Mouse (Mus musculus): ENCODE results near the gene Pigc. TPM values are rescaled to one million over a fixed set of nuclear protein-coding genes. Genes with fewer than 3 reads are reported as not detected.

The Pigc gene
- polyA plus RNA-seq, 1 experiment from 2014 or later = 39.3 TPM

- no peaks in the 10 kb centered on the region for H3K36me3 ChIP-seq (ENCODE audit: insufficient read depth, low read length)
- H3K9me3 ChIP-seq (ENCODE audit: low read length) = no peaks in the 10 kb centered on the region
- no peak overlapping the region for H3K27ac ChIP-seq (ENCODE audit: low read length)
- no peaks in the 10 kb centered on the region for H3K4me1 ChIP-seq (ENCODE audit: insufficient read depth, low read depth, low read length)
- 81% methylated on average over 2 of the region's 2 CpGs for WGBS
- H3K4me2 ChIP-seq (replicated peaks; ENCODE audit: low read depth, low read length) = no peak overlapping the region
- DNase-seq (ENCODE audit: low spot score) = no peak
- H3K4me3 ChIP-seq (ENCODE audit: low read depth, low read length) = no peak overlapping the region
- TF ChIP-seq EP300 (IDR thresholded peaks at IDR 0.05) = no peak
- no peak for TF ChIP-seq CTCF (IDR thresholded peaks at IDR 0.05)
- no peak for ATAC-seq
- no peaks in the 10 kb centered on the region for H3K27me3 ChIP-seq (replicated peaks; ENCODE audit: insufficient read depth, low read length)
- no peak overlapping the region for H3K9ac ChIP-seq (replicated peaks; ENCODE audit: low read depth)
These were observed 41.0 kb upstream of the Pigc start for GRCm38 (mm10) chr1:161927976-161928375.

DNA sequence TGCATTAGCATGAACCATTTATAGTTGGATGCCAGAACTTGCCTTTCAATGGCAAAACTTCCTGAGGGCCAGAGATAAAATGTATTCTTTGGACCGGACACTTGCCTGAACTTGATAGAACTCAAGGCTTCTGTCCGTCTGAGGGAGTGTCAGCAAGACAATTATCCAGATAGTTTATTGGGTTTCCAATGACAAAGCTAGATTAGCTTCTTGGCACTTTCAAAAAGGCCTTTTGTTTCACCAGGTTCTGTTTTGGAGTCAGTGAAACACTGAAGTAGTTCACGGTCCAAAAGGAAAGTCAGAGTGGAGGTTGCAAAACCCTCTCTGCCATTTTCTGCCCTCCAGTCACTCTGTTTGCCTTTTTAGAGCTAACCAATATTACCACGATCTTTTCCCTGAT, 37.7 kb upstream of the Pigc start:
- H3K36me3 ChIP-seq (ENCODE audit: insufficient read depth, low read length) = no peaks in the 10 kb centered on the region
- H3K4me1 ChIP-seq (ENCODE audit: insufficient read depth, low read depth, low read length) = no peaks in the 10 kb centered on the region
- H3K9me3 ChIP-seq (ENCODE audit: low read length) = no peaks in the 10 kb centered on the region
- no peak overlapping the region for H3K9ac ChIP-seq (replicated peaks; ENCODE audit: low read depth)
- H3K4me3 ChIP-seq (ENCODE audit: low read depth, low read length) = no peak overlapping the region
- DNase-seq (ENCODE audit: low spot score) (no peak), ATAC-seq (no peak)
- no peak for TF ChIP-seq CTCF (IDR thresholded peaks at IDR 0.05)
- TF ChIP-seq EP300 (IDR thresholded peaks at IDR 0.05) = no peak
- no peaks in the 10 kb centered on the region for H3K27me3 ChIP-seq (replicated peaks; ENCODE audit: insufficient read depth, low read length)
- no peak overlapping the region for H3K4me2 ChIP-seq (replicated peaks; ENCODE audit: low read depth, low read length)
- no peak overlapping the region for H3K27ac ChIP-seq (ENCODE audit: low read length)
- 67% methylated on average over 4 of the region's 4 CpGs for WGBS

DNA sequence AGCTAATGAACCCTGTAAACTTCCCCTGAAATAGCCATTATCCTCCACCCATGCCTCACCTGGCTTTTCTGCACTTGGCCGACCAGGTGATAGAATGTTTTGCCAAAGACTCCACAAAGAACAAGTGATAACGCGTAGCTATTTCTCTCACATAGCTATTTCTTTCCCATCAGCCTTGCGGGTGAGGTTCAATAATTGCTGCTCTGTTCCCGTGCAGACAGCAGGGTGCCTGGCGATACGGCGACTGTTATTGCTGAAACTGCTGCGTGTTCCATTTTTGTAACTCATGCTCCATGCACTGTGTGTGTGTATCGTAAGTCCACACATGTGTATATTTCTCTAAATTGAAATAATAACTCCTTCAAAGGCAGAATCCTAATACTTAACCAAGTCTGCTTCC, 37.2 kb upstream of the Pigc start:
- Histone ChIP-seq H3K27ac (ENCODE audit: low read length) (no peak overlapping the region), H3K4me3 (ENCODE audit: low read depth, low read length) (no peak overlapping the region), H3K4me1 (ENCODE audit: insufficient read depth, low read depth, low read length) (no peaks in the 10 kb centered on the region), H3K36me3 (ENCODE audit: insufficient read depth, low read length) (no peaks in the 10 kb centered on the region), H3K4me2 (replicated peaks; ENCODE audit: low read depth, low read length) (no peak overlapping the region), H3K27me3 (replicated peaks; ENCODE audit: insufficient read depth, low read length) (no peaks in the 10 kb centered on the region), H3K9ac (replicated peaks; ENCODE audit: low read depth) (no peak overlapping the region), H3K9me3 (ENCODE audit: low read length) (no peaks in the 10 kb centered on the region)
- DNase-seq (ENCODE audit: low spot score) = no peak
- ATAC-seq = no peak
- 89% methylated on average over 10 of the region's 10 CpGs for WGBS
- no peak for TF ChIP-seq EP300 (IDR thresholded peaks at IDR 0.05)
- TF ChIP-seq CTCF (IDR thresholded peaks at IDR 0.05) = no peak

GRCm38 (mm10) chr1:161932286-161932685, 36.7 kb upstream of the Pigc start:
- Histone ChIP-seq H3K4me3 (ENCODE audit: low read depth, low read length) (no peak overlapping the region), H3K4me1 (ENCODE audit: insufficient read depth, low read depth, low read length) (no peaks in the 10 kb centered on the region), H3K27me3 (replicated peaks; ENCODE audit: insufficient read depth, low read length) (no peaks in the 10 kb centered on the region), H3K9me3 (ENCODE audit: low read length) (no peaks in the 10 kb centered on the region), H3K27ac (ENCODE audit: low read length) (no peak overlapping the region), H3K9ac (replicated peaks; ENCODE audit: low read depth) (no peak overlapping the region), H3K4me2 (replicated peaks; ENCODE audit: low read depth, low read length) (no peak overlapping the region), H3K36me3 (ENCODE audit: insufficient read depth, low read length) (no peaks in the 10 kb centered on the region)
- ATAC-seq = no peak
- DNase-seq (ENCODE audit: low spot score) = no peak
- TF ChIP-seq EP300 (IDR thresholded peaks at IDR 0.05) = no peak
- TF ChIP-seq CTCF (IDR thresholded peaks at IDR 0.05) = no peak
- WGBS = 71% methylated on average over 4 of the region's 4 CpGs

DNA sequence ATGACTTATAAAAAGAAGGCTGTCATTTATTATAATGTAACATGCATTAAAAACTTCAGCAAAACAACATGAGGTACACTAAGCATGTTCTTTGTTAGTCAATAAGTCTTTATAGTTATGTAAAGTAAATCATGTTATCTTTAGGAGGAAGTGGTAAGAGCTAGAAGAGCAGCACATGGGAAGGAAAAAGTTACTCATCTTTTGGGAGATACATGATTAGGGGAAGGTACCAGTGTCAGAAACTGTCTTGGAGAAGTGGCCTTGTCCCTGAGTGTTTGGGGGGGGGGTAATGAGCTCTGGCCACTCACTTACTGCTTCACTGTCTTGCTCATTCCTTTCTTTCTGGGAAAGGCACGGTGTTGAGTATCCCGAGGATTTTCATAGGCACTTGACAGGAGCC, 26.9 kb upstream of the Pigc start:
- no peak for ATAC-seq
- H3K9me3 ChIP-seq (ENCODE audit: low read length) = no peaks in the 10 kb centered on the region
- no peak overlapping the region for H3K27ac ChIP-seq (ENCODE audit: low read length)
- no peak for DNase-seq (ENCODE audit: low spot score)
- H3K4me3 ChIP-seq (ENCODE audit: low read depth, low read length) = no peak overlapping the region
- 59% methylated on average over 2 of the region's 2 CpGs for WGBS
- H3K4me1 ChIP-seq (ENCODE audit: insufficient read depth, low read depth, low read length) = no peaks in the 10 kb centered on the region
- no peak overlapping the region for H3K9ac ChIP-seq (replicated peaks; ENCODE audit: low read depth)
- H3K4me2 ChIP-seq (replicated peaks; ENCODE audit: low read depth, low read length) = no peak overlapping the region
- H3K27me3 ChIP-seq (replicated peaks; ENCODE audit: insufficient read depth, low read length) = no peaks in the 10 kb centered on the region
- H3K36me3 ChIP-seq (ENCODE audit: insufficient read depth, low read length) = no peaks in the 10 kb centered on the region
- TF ChIP-seq EP300 (IDR thresholded peaks at IDR 0.05) (no peak), CTCF (IDR thresholded peaks at IDR 0.05) (no peak)

GRCm38 (mm10) chr1:161951009-161951779, 17.8 kb upstream of the Pigc start:
- ATAC-seq (no peak), DNase-seq (ENCODE audit: low spot score) (no peak)
- 61% methylated on average over 5 of the region's 5 CpGs for WGBS
- H3K9me3 ChIP-seq (ENCODE audit: low read length) = no peaks in the 10 kb centered on the region
- H3K27ac ChIP-seq (ENCODE audit: low read length) = no peak overlapping the region
- H3K4me1 ChIP-seq (ENCODE audit: insufficient read depth, low read depth, low read length) = no peaks in the 10 kb centered on the region
- no peaks in the 10 kb centered on the region for H3K27me3 ChIP-seq (replicated peaks; ENCODE audit: insufficient read depth, low read length)
- H3K9ac ChIP-seq (replicated peaks; ENCODE audit: low read depth) = no peak overlapping the region
- TF ChIP-seq CTCF (IDR thresholded peaks at IDR 0.05) (no peak), EP300 (IDR thresholded peaks at IDR 0.05) (no peak)
- no peaks in the 10 kb centered on the region for H3K36me3 ChIP-seq (ENCODE audit: insufficient read depth, low read length)
- no peak overlapping the region for H3K4me2 ChIP-seq (replicated peaks; ENCODE audit: low read depth, low read length)
- no peak overlapping the region for H3K4me3 ChIP-seq (ENCODE audit: low read depth, low read length)

Data from lung, postnatal 0 days (tissue).